Mouse (Mus musculus): Measurements from ENCODE around the gene Mmp2. TPM values are rescaled to one million over a fixed set of nuclear protein-coding genes. Genes with fewer than 3 reads are reported as not detected.

The Mmp2 gene
- total RNA-seq, 2 experiments from 2014 or later, result 140 to 153 TPM

DNA sequence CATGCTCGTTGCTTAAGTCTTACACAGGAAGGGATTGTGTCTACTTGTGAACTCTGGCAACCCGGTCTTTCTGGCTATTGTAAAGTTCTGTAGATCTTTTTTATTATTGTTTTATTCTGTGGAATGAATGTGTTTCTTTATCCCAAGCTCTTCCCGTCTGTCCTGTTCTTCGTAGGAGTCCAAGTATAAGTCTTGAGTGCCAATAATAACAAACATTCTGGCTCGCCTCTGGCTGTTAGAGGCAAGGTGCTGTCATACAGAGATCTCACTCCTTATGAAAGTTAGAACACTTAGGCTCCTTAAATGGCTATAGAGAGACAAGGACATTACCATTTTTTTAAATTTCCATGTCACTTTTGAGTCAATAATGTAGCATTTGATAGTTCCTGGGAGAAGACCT lies 69.5 kb downstream of the Mmp2 start:
- DNase-seq, result no peak

DNA sequence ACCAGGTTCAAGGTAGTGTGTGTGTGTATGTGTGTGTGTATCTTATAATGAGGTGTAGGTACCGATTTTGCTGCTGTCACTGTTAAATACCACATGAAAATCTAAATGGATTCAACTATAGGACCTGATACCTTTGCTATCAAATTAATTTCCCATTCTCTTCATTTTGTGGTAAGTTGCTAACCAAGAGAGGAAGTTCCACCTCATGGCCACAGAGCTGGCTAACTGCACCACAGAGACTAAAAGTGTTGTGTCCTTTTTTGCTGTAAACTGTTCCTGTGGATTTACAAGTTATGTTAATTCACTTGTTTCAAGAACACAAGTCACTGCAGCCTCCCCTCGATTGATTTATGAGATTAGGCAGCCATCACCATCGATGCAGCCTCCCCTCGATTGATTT lies 70.7 kb downstream of the Mmp2 start:
- no peak for DNase-seq

DNA sequence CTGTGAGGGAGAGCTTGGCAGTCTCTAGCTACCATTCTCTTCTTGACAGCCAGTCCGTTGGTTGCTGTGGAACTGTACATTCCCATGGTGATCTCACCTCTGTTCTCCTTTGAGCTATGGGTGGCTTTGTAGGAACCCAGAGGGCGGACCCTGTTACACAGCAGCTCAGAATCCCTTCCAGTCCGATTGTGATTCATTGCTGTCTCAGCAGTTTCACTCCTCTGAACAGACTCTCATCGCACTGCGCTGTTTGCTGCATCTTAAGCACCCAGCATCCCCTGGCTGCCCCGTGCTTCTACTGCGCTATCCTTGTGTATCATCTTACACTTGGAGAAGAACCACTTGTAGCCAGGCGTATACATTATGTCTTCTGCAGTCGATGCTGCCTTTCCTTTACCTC lies 72.5 kb downstream of the Mmp2 start:
- no peak for DNase-seq

DNA sequence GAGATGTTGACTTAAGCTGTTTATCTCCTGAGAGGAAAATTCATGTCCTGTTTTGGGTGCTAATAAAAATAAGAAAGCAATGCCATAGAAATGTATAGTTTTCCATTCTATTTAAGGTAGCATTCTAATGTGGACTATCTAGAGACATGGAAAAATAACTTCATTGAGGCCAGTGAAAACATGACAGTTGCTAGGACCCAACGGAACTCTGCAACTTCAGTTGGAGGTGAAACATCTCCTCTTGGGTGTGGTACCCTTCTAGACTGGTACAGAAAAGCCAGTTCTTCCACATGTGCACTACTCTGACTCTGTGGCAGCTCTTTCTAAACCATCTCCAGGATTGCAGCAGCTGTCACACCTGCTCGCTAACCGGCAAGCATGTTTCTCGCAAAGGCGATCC lies 74.0 kb downstream of the Mmp2 start, which contains the start of gene Capns2:
Capns2 (plus strand) TSS at position 301 of the 400 bp plus-strand sequence.
- DNase-seq, result no peak

GRCm38 (mm10) chr8:92902981-92903380 lies 75.9 kb downstream of the Mmp2 start:
- DNase-seq, result no peak

Other genes starting within 250 kb of the Mmp2 start
- gene Irx6, start 153.0 kb upstream of the Mmp2 start, total RNA-seq (2021), result not detected
- gene Lpcat2, start 28.0 kb downstream of the Mmp2 start, total RNA-seq (2021), result 1 to 10 TPM; 1.9 to 2.8 TPM
- gene Capns2, start 74.1 kb downstream of the Mmp2 start, total RNA-seq (2021), result under 1 TPM; 0.26 to 0.45 TPM
- under 1 TPM; 0.14 to 0.31 TPM for gene Slc6a2, start 132.8 kb downstream of the Mmp2 start, total RNA-seq (2021)
- gene Ces1a, start 220.9 kb downstream of the Mmp2 start, total RNA-seq (2021), result not detected